Mouse (Mus musculus) CH12.LX (cell line): ENCODE data around the gene Psors1c2. TPM values are rescaled to one million over a fixed set of nuclear protein-coding genes. Genes with fewer than 3 reads are reported as not detected.

ENCODE experiments used
- DNase-seq: peaks from one replicate; pipeline ENCODE4 v3.0.0-alpha.2; 2013; ENCODE audit errors: extremely low read depth
- H3K27ac ChIP-seq: 2 replicates; pipeline ENCODE4 v1.5.1; 2012; ENCODE audit warnings: low read depth, mild to moderate bottlenecking, control low read depth, moderate library complexity; ENCODE audit not compliant: insufficient read depth
- H3K27me3 ChIP-seq: replicated peaks from 2 replicates; pipeline ENCODE3; 2012; ENCODE audit warnings: inconsistent platforms
- H3K36me3 ChIP-seq, 2 experiments: replicated peaks in 1 of 2; 2 replicates each; pipeline versions ENCODE3 to v1.6.1; 2012; ENCODE audit warnings: inconsistent platforms in 1 of 2, low read length in 1 of 2, mild to moderate bottlenecking in 1 of 2, mixed read lengths in 1 of 2, moderate library complexity in 1 of 2; ENCODE audit not compliant: control insufficient read depth in 1 of 2, insufficient read depth in 1 of 2
- H3K4me1 ChIP-seq, 2 experiments: 2 replicates each; pipeline ENCODE4 v1.6.1; 2012; ENCODE audit warnings: inconsistent platforms in 1 of 2, moderate library complexity in 1 of 2; ENCODE audit not compliant: insufficient read depth in 2 of 2, control insufficient read depth in 1 of 2
- H3K4me2 ChIP-seq: 2 replicates; pipeline ENCODE4 v1.6.1; 2012; ENCODE audit warnings: low read depth, mild to moderate bottlenecking, control low read depth; ENCODE audit not compliant: poor library complexity, insufficient read depth, severe bottlenecking
- H3K4me3 ChIP-seq, 3 experiments: fragments of 150-350 bp in 1 of 3; sonication (generic) in 1 of 3; replicated peaks in 1 of 3; 2 replicates each; pipeline versions ENCODE3 to v1.5.1; 2011 to 2012; ENCODE audit warnings: low read depth in 2 of 3, low read length in 2 of 3, mild to moderate bottlenecking in 2 of 3, moderate library complexity in 2 of 3, control low read depth in 1 of 3, improper control_type of control experiment in 1 of 3, inconsistent platforms in 1 of 3, mixed read lengths in 1 of 3; ENCODE audit not compliant: poor library complexity in 1 of 3
- H3K79me2 ChIP-seq: replicated peaks from 2 replicates; pipeline ENCODE4 v1.6.1; 2012; ENCODE audit warnings: mild to moderate bottlenecking, moderate library complexity; ENCODE audit not compliant: control insufficient read depth, poor library complexity, insufficient read depth, severe bottlenecking; ENCODE audit errors: extremely low read depth
- H3K9ac ChIP-seq: 2 replicates; pipeline ENCODE4 v1.6.1; 2012; ENCODE audit warnings: low read depth, mild to moderate bottlenecking, control low read depth, moderate library complexity; ENCODE audit not compliant: insufficient read depth
- H3K9me3 ChIP-seq: replicated peaks from 2 replicates; pipeline ENCODE3; 2012; ENCODE audit warnings: low read length, inconsistent platforms, mixed read lengths
- BHLHE40 ChIP-seq: IDR thresholded peaks from 2 replicates; pipeline ENCODE4 v1.6.1; 2011; ENCODE audit warnings: mild to moderate bottlenecking, low read depth, low read length, improper control_type of control experiment
- CHD1 ChIP-seq: IDR thresholded peaks from 2 replicates; pipeline ENCODE4 v1.6.1; 2012; ENCODE audit warnings: low read depth, low read length, improper control_type of control experiment, inconsistent platforms
- CHD2 ChIP-seq: IDR thresholded peaks from 2 replicates; pipeline ENCODE4 v1.6.1; 2011; ENCODE audit warnings: low read length, improper control_type of control experiment
- CTCF ChIP-seq, 2 experiments: IDR thresholded peaks in 1 of 2; conservative IDR thresholded peaks in 1 of 2; 2 replicates each; pipeline ENCODE4 v1.5.1; 2011 to 2012; ENCODE audit warnings: low read depth in 2 of 2, low read length in 2 of 2, improper control_type of control experiment in 1 of 2, inconsistent platforms in 1 of 2, mild to moderate bottlenecking in 1 of 2, moderate library complexity in 1 of 2
- ELF1 ChIP-seq: IDR thresholded peaks from 2 replicates; pipeline ENCODE4 v1.6.1; 2014; ENCODE audit warnings: low read depth, mild to moderate bottlenecking, inconsistent platforms, low read length, improper control_type of control experiment
- EP300 ChIP-seq: IDR thresholded peaks from 2 replicates; pipeline ENCODE4 v1.6.1; 2011; ENCODE audit warnings: low read length, improper control_type of control experiment
- ETS1 ChIP-seq: conservative IDR thresholded peaks from 2 replicates; pipeline ENCODE4 v1.6.1; 2012; ENCODE audit warnings: low read depth, mild to moderate bottlenecking, inconsistent platforms, low read length, improper control_type of control experiment, moderate library complexity
- GABPA ChIP-seq: IDR thresholded peaks from 2 replicates; pipeline ENCODE4 v1.6.1; 2012; ENCODE audit warnings: low read depth, low read length, improper control_type of control experiment, inconsistent platforms; ENCODE audit not compliant: insufficient replicate concordance
- IRF4 ChIP-seq: IDR thresholded peaks from 2 replicates; pipeline ENCODE4 v1.6.1; 2014; ENCODE audit warnings: low read depth, mild to moderate bottlenecking, inconsistent platforms, low read length, improper control_type of control experiment
- JUN ChIP-seq: IDR thresholded peaks from 2 replicates; pipeline ENCODE4 v1.6.1; 2011; ENCODE audit warnings: low read depth, mild to moderate bottlenecking, low read length, improper control_type of control experiment, moderate library complexity; ENCODE audit not compliant: insufficient read depth
- JUND ChIP-seq: conservative IDR thresholded peaks from 2 replicates; pipeline ENCODE4 v1.6.1; 2011; ENCODE audit warnings: low read depth, low read length, improper control_type of control experiment
- KAT2A ChIP-seq: IDR thresholded peaks from 2 replicates; pipeline ENCODE4 v1.6.1; 2012; ENCODE audit warnings: low read length, improper control_type of control experiment, inconsistent platforms; ENCODE audit not compliant: insufficient replicate concordance
- MAFK ChIP-seq: IDR thresholded peaks from 2 replicates; pipeline ENCODE4 v1.6.1; 2011; ENCODE audit warnings: low read length, improper control_type of control experiment; ENCODE audit not compliant: insufficient replicate concordance
- MAX ChIP-seq: IDR thresholded peaks from 2 replicates; pipeline ENCODE4 v1.6.1; 2011; ENCODE audit warnings: low read length, improper control_type of control experiment
- MAZ ChIP-seq: IDR thresholded peaks from 2 replicates; pipeline ENCODE4 v1.6.1; 2012; ENCODE audit warnings: low read depth, mild to moderate bottlenecking, inconsistent platforms, low read length, improper control_type of control experiment, moderate library complexity
- NELFE ChIP-seq: IDR thresholded peaks from 2 replicates; pipeline ENCODE4 v1.6.1; 2011; ENCODE audit warnings: low read depth, low read length, improper control_type of control experiment
- PAX5 ChIP-seq: IDR thresholded peaks from 2 replicates; pipeline ENCODE4 v1.6.1; 2012; ENCODE audit warnings: low read length, inconsistent platforms, mixed read lengths
- POLR2A ChIP-seq: IDR thresholded peaks from 2 replicates; pipeline ENCODE4 v1.6.1; 2011; ENCODE audit warnings: low read depth, mild to moderate bottlenecking, improper control_type of control experiment, low read length
- RAD21 ChIP-seq: IDR thresholded peaks from 2 replicates; pipeline ENCODE4 v1.6.1; 2011; ENCODE audit warnings: low read depth, mild to moderate bottlenecking, low read length, improper control_type of control experiment, moderate library complexity
- SIN3A ChIP-seq: IDR thresholded peaks from 2 replicates; pipeline ENCODE4 v1.6.1; 2012; ENCODE audit warnings: low read length, improper control_type of control experiment, inconsistent platforms
- SMC3 ChIP-seq: IDR thresholded peaks from 2 replicates; pipeline ENCODE4 v1.6.1; 2011; ENCODE audit warnings: low read depth, low read length, improper control_type of control experiment
- TCF12 ChIP-seq: IDR thresholded peaks from 2 replicates; pipeline ENCODE4 v1.6.1; 2014; ENCODE audit warnings: low read depth, mild to moderate bottlenecking, inconsistent platforms, low read length, improper control_type of control experiment
- ZNF384 ChIP-seq: IDR thresholded peaks from 2 replicates; pipeline ENCODE4 v1.6.1; 2012; ENCODE audit warnings: low read depth, low read length, improper control_type of control experiment, inconsistent platforms
- dilution Hi-C: fragments of 300-500 bp; cut with MboI; formaldehyde crosslinking; loops from 2 replicates; pipeline ENCODE4 v1.14.3; 2020; ENCODE audit warnings: low sequenced_read_pairs; ENCODE audit not compliant: extremely low pct_unique_long_range_greater_than_20kb, extremely low pct_ligation_motif_present
- in situ Hi-C: fragments of 300-500 bp; cut with MboI; formaldehyde crosslinking; loops from 3 replicates; pipeline ENCODE4 v1.14.3; 2019; ENCODE audit warnings: low sequenced_read_pairs, low pct_ligation_motif_present, low pct_unique_long_range_greater_than_20kb, mixed read lengths
- polyA plus RNA-seq: library from polyadenylated mRNA; unstranded; fragments of >175 nt; gene quantifications from 2 replicates; pipeline ENCODE4 v1.2.1, GENCODE M21; 2012; ENCODE audit warnings: low read depth; ENCODE audit not compliant: insufficient read length
- total RNA-seq, 2 experiments: library from RNA; depleted of rRNA; stranded (reverse); fragments of 300-350 nt in 1 of 2; fragments of >200 nt in 1 of 2; gene quantifications; 2 replicates each; pipeline ENCODE4 v1.2.3; 2012 to 2014

Psors1c2 gene
- total and polyA plus RNA-seq, 3 experiments, result 0.27 TPM; not detected in 2

- no peak overlapping the region for H3K9ac ChIP-seq
- H3K4me3 ChIP-seq, result no peak overlapping the region
- peaks cover under 1% of the 10 kb centered on the region for H3K27me3 ChIP-seq
- H3K36me3 ChIP-seq, result peaks cover 17 to 42% of the 10 kb centered on the region in 2 experiments
- in situ Hi-C loops (no loop called here), dilution Hi-C loops (no loop called here)
- no peak overlapping the region for H3K4me2 ChIP-seq
- no peak for DNase-seq
- H3K4me1 ChIP-seq, result peaks cover 0 to 4% of the 10 kb centered on the region in 2 experiments; a peak in 1 of 4 replicates
- no peaks in the 10 kb centered on the region for H3K79me2 ChIP-seq
- no peak overlapping the region for H3K27ac ChIP-seq
- H3K9me3 ChIP-seq, result no peaks in the 10 kb centered on the region
- TF ChIP-seq ETS1 (no peak), MAX (no peak), EP300 (no peak)
- TF ChIP-seq, all 38 proteins: peak for 0
Observed at GRCm38 (mm10) chr17:35532360-35532759, 641 bp upstream of the Psors1c2 start.

DNA sequence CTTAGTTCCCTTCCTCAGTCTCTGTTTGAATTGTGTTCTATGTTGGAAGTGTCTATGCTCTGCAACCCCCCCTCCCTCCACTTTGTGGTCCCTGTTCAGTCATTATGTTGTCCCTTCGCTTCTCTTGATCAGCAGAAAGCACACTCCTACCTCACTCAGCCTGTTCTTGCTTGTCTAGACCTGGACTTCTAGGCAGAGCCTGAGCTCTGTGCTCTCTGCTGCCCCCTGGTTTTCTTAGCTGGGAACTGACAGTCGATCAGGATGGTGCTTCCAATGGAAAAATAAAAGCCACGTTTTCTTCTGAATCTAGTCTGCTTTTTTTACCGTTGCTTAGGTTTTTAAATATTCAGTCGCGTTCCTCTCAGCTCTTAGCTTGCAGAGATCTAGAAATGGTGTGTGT is 1.3 kb downstream of the Psors1c2 start:
- no peak overlapping the region for H3K27ac ChIP-seq
- in situ Hi-C loops (no loop called here), dilution Hi-C loops (no loop called here)
- H3K4me3 ChIP-seq, result no peak overlapping the region
- no peaks in the 10 kb centered on the region for H3K9me3 ChIP-seq
- peak; percentile 81 for TF ChIP-seq SMC3
- no peak for TF ChIP-seq TCF12
- 0 out of 2 replicates have a peak, but pooled peaks have one; percentile 15 for TF ChIP-seq SIN3A
- TF ChIP-seq ZNF384, result no peak
- peak; percentile 42 for TF ChIP-seq RAD21
- TF ChIP-seq CTCF (conservative IDR thresholded peaks at IDR 0.05 in 1 of 2, IDR thresholded peaks at IDR 0.05 in 1 of 2; ENCODE audit: low read depth in 2 of 2, low read length in 2 of 2), result peak; percentile 83 to 90
- TF ChIP-seq NELFE, result no peak
- peaks cover 5 to 23% of the 10 kb centered on the region in 2 experiments for H3K36me3 ChIP-seq
- peaks cover 3% of the 10 kb centered on the region for H3K27me3 ChIP-seq
- peaks cover 0 to 4% of the 10 kb centered on the region in 2 experiments; a peak in 1 of 4 replicates for H3K4me1 ChIP-seq
- H3K4me2 ChIP-seq, result peak overlapping the region; percentile 65; the same call in 1 of the 2 replicates
- no peaks in the 10 kb centered on the region for H3K79me2 ChIP-seq
- DNase-seq, result peak; percentile 77
- H3K9ac ChIP-seq, result no peak overlapping the region

DNA sequence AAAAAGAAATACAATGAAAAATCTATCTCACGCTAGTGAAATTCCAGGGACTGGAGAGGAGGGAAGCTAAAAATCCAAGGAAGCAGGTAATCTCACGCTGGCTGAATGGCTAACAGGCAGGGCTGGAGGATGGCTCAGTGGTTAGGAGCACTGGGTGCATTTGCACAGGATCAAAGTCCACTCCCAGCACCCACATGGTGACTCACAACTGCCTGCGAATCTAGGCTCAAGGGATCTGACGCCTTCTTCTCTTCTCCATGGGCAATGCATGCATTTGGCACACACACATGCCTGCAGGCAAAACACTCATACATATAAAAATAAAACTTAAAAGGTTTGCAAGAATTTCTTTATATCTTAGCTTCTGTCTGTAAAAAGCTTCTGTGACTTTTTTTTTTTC is 4.4 kb downstream of the Psors1c2 start:
- Histone ChIP-seq H3K9me3 (no peaks in the 10 kb centered on the region), H3K36me3 (no peaks in the 10 kb centered on the region), H3K4me3 (no peak overlapping the region), H3K27me3 (peaks cover 8% of the 10 kb centered on the region), H3K9ac (no peak overlapping the region), H3K79me2 (no peaks in the 10 kb centered on the region), H3K4me1 (peaks cover 0 to 4% of the 10 kb centered on the region in 2 experiments; a peak in 1 of 4 replicates), H3K4me2 (no peak overlapping the region), H3K27ac (no peak overlapping the region)
- no peak for TF ChIP-seq JUND
- TF ChIP-seq MAZ, result no peak
- TF ChIP-seq MAFK, result no peak
- TF ChIP-seq POLR2A, result no peak
- no peak for TF ChIP-seq NELFE
- no peak for TF ChIP-seq IRF4
- TF ChIP-seq CHD2, result no peak
- no peak for TF ChIP-seq GABPA
- TF ChIP-seq PAX5, result no peak
- TF ChIP-seq CHD1, result no peak
- no peak for TF ChIP-seq JUN
- TF ChIP-seq SMC3, result no peak
- TF ChIP-seq BHLHE40, result no peak
- TF ChIP-seq CTCF (conservative IDR thresholded peaks at IDR 0.05 in 1 of 2, IDR thresholded peaks at IDR 0.05 in 1 of 2; ENCODE audit: low read depth in 2 of 2, low read length in 2 of 2), result no peak
- no peak for TF ChIP-seq TCF12
- TF ChIP-seq ELF1, result no peak
- TF ChIP-seq ZNF384, result no peak
- TF ChIP-seq RAD21, result no peak
- no peak for TF ChIP-seq KAT2A
- no peak for TF ChIP-seq ETS1
- dilution Hi-C loops (no loop called here), in situ Hi-C loops (no loop called here)
- DNase-seq, result no peak
